In genomic region chr11:100388588-100388987, GRCm38 (mm10) we compare ENCODE assay signal across 8 mouse cellular contexts. TPM values are rescaled to one million over a fixed set of nuclear protein-coding genes. Genes with fewer than 3 reads are reported as not detected.
A peak's percentile ranks its signal among the peaks of the same experiment; 100 is the strongest.
DNase-seq lines count a peak whose midpoint lies in the region; ATAC-seq and TF ChIP-seq lines count a peak whose summit lies in the region.

No protein-coding gene starts in this region.

- no peaks in the 10 kb centered on the region for H3K27me3 ChIP-seq in midbrain, postnatal 0 days (ENCODE audit: insufficient read depth, low read length)
- H3K27me3 ChIP-seq in forebrain, embryonic 11.5 days (ENCODE audit: control insufficient read depth, insufficient read depth, low read length) = no peaks in the 10 kb centered on the region

- H3K27ac ChIP-seq in midbrain, postnatal 0 days (ENCODE audit: low read depth, low read length) = no peak overlapping the region
- no peak overlapping the region for H3K27ac ChIP-seq in forebrain, embryonic 11.5 days (ENCODE audit: low read depth, low read length)

- no peak overlapping the region for H3K9ac ChIP-seq in midbrain, postnatal 0 days (replicated peaks; ENCODE audit: low read length, poor library complexity, severe bottlenecking)
- no peak overlapping the region for H3K9ac ChIP-seq in forebrain, embryonic 11.5 days (ENCODE audit: low read length)

- DNase-seq in cerebellum, adult 11-12 months = peak; percentile 74
- DNase-seq in cerebellum, postnatal 4 days (ENCODE audit: low spot score in 2 of 2) = no peak
- DNase-seq in gastrocnemius, adult 8-10 months (ENCODE audit: low spot score in 2 of 2) = peak; percentile 78 to 79
- peak; percentile 85 for DNase-seq in kidney, adult 11 months
- peak; percentile 77 for DNase-seq in lung, postnatal 25 days (ENCODE audit: low spot score)
- DNase-seq in ovary, postnatal 14 days (ENCODE audit: low spot score) = no peak
- DNase-seq in midbrain, postnatal 0 days (ENCODE audit: low spot score) = no peak
- DNase-seq in forebrain, embryonic 11.5 days (ENCODE audit: low spot score) = no peak

- no peak overlapping the region for H3K4me3 ChIP-seq in midbrain, postnatal 0 days (ENCODE audit: low read depth, low read length)
- H3K4me3 ChIP-seq in forebrain, embryonic 11.5 days (ENCODE audit: low read depth, low read length) = no peak overlapping the region

- no peak overlapping the region for H3K4me2 ChIP-seq in midbrain, postnatal 0 days (ENCODE audit: low read depth, low read length, poor library complexity, severe bottlenecking)
- H3K4me2 ChIP-seq in forebrain, embryonic 11.5 days (ENCODE audit: low read depth, low read length, severe bottlenecking) = no peak overlapping the region

- H3K9me3 ChIP-seq in midbrain, postnatal 0 days (ENCODE audit: low read length) = no peaks in the 10 kb centered on the region
- H3K9me3 ChIP-seq in forebrain, embryonic 11.5 days (ENCODE audit: control insufficient read depth, low read length) = no peaks in the 10 kb centered on the region

- no peak for TF ChIP-seq CTCF in midbrain, postnatal 0 days (IDR thresholded peaks at IDR 0.05)

- H3K4me1 ChIP-seq in midbrain, postnatal 0 days (ENCODE audit: insufficient read depth, low read length) = no peaks in the 10 kb centered on the region
- no peaks in the 10 kb centered on the region for H3K4me1 ChIP-seq in forebrain, embryonic 11.5 days (replicated peaks; ENCODE audit: control insufficient read depth, insufficient read depth, low read length)

- H3K36me3 ChIP-seq in midbrain, postnatal 0 days (ENCODE audit: insufficient read depth, low read length) = peaks cover 20% of the 10 kb centered on the region
- H3K36me3 ChIP-seq in forebrain, embryonic 11.5 days (ENCODE audit: control insufficient read depth, insufficient read depth, low read length) = no peaks in the 10 kb centered on the region

- ATAC-seq in midbrain, postnatal 0 days (ENCODE audit: low FRiP score) = no peak
- ATAC-seq in forebrain, embryonic 11.5 days (replicated peaks; ENCODE audit: low FRiP score) = no peak

- 85% methylated on average over 6 of the region's 6 CpGs for WGBS in midbrain, postnatal 0 days
- 93% methylated on average over 6 of the region's 6 CpGs for WGBS in forebrain, embryonic 11.5 days

RNA-seq across cellular contexts. Expression of gene Jup, which starts 9.0 kb away (rescaled TPM):
- total RNA-seq in gastrocnemius, adult 8-10 months (2022) = 10 to 100 TPM; 52.8 to 86.6 (median 56.6) TPM
- 133 and 156 TPM in 2 replicates for total RNA-seq in midbrain, postnatal 0 days (2014; rRNA removed)
- polyA plus RNA-seq in midbrain, postnatal 0 days (2015; fragmentation: Nextera tagmentation; extraction: Ambion mirVana) = 69.7 and 75.5 TPM in 2 replicates
- polyA plus RNA-seq in forebrain, embryonic 11.5 days (2014; fragmentation: Nextera tagmentation; extraction: Ambion mirVana) = 33.3 and 35.5 TPM in 2 replicates

RNA-seq across cellular contexts. Expression of gene P3h4, which starts 26.0 kb away (rescaled TPM):
- 1 to 10 TPM; 1.5 to 3.5 (median 2.3) TPM for total RNA-seq in gastrocnemius, adult 8-10 months (2022)
- 24.4 and 26.0 TPM in 2 replicates for total RNA-seq in midbrain, postnatal 0 days (2014; rRNA removed)
- polyA plus RNA-seq in midbrain, postnatal 0 days (2015; fragmentation: Nextera tagmentation; extraction: Ambion mirVana) = 23.4 and 23.7 TPM in 2 replicates
- 17.8 and 18.9 TPM in 2 replicates for polyA plus RNA-seq in forebrain, embryonic 11.5 days (2014; fragmentation: Nextera tagmentation; extraction: Ambion mirVana)

RNA-seq across cellular contexts. Expression of gene Fkbp10, which starts 26.9 kb away (rescaled TPM):
- total RNA-seq in gastrocnemius, adult 8-10 months (2022) = 1 to 10 TPM; 1.1 to 3.3 (median 2.9) TPM
- 29.0 and 33.9 TPM in 2 replicates for total RNA-seq in midbrain, postnatal 0 days (2014; rRNA removed)
- 19.9 and 21.8 TPM in 2 replicates for polyA plus RNA-seq in midbrain, postnatal 0 days (2015; fragmentation: Nextera tagmentation; extraction: Ambion mirVana)
- 36.6 and 41.2 TPM in 2 replicates for polyA plus RNA-seq in forebrain, embryonic 11.5 days (2014; fragmentation: Nextera tagmentation; extraction: Ambion mirVana)

RNA-seq across cellular contexts. Expression of gene Hap1, which starts 32.7 kb away (rescaled TPM):
- under 1 TPM in 2 of 4 experiments, not detected in 2; 0.16 TPM for total RNA-seq in gastrocnemius, adult 8-10 months (2022)
- 743 and 796 TPM in 2 replicates for total RNA-seq in midbrain, postnatal 0 days (2014; rRNA removed)
- 597 and 631 TPM in 2 replicates for polyA plus RNA-seq in midbrain, postnatal 0 days (2015; fragmentation: Nextera tagmentation; extraction: Ambion mirVana)
- polyA plus RNA-seq in forebrain, embryonic 11.5 days (2014; fragmentation: Nextera tagmentation; extraction: Ambion mirVana) = 39.0 and 46.1 TPM in 2 replicates

RNA-seq across cellular contexts. Expression of gene Nt5c3b, which starts 53.0 kb away (rescaled TPM):
- total RNA-seq in gastrocnemius, adult 8-10 months (2022) = 1 to 10 TPM; 6.2 to 8.4 (median 7.7) TPM
- total RNA-seq in midbrain, postnatal 0 days (2014; rRNA removed) = 57.2 and 58.5 TPM in 2 replicates
- polyA plus RNA-seq in midbrain, postnatal 0 days (2015; fragmentation: Nextera tagmentation; extraction: Ambion mirVana) = 111 and 113 TPM in 2 replicates
- polyA plus RNA-seq in forebrain, embryonic 11.5 days (2014; fragmentation: Nextera tagmentation; extraction: Ambion mirVana) = 104 and 115 TPM in 2 replicates

Comparison
In these comparisons a context has a peak if more than half of its experiments do, and no peak if none do; other contexts are left out.
1. DNase-seq: peak in cerebellum, adult 11-12 months (single experiment), gastrocnemius, adult 8-10 months (2 of 2), kidney, adult 11 months (single experiment) and lung, postnatal 25 days (single experiment); none in cerebellum, postnatal 4 days (0 of 2), ovary, postnatal 14 days (single experiment), midbrain, postnatal 0 days (single experiment) and forebrain, embryonic 11.5 days (single experiment).